Mouse (Mus musculus): ENCODE results near the gene Zfp385b. TPM values are rescaled to one million over a fixed set of nuclear protein-coding genes. Genes with fewer than 3 reads are reported as not detected.

The Zfp385b gene
- polyA plus RNA-seq, 1 experiment = 3.2 TPM

GRCm38 (mm10) chr2:77555980-77556379 lies 263.5 kb downstream of the Zfp385b start:
- Histone ChIP-seq H3K4me3 (replicated peaks; ENCODE audit: control insufficient read depth, low read depth, low read length) (no peak overlapping the region), H3K27ac (ENCODE audit: control insufficient read depth, insufficient read depth, low read depth, low read length, poor library complexity) (no peak overlapping the region), H3K4me1 (ENCODE audit: control insufficient read depth, insufficient read depth, low read length) (no peaks in the 10 kb centered on the region)
- WGBS = 81% methylated on average over 7 of the region's 7 CpGs
- no peak for TF ChIP-seq CTCF (IDR thresholded peaks at IDR 0.05; ENCODE audit: control insufficient read depth, insufficient read depth, low read length)
- no peak for TF ChIP-seq POLR2A (IDR thresholded peaks at IDR 0.05; ENCODE audit: borderline replicate concordance, control insufficient read depth, low read depth, low read length)

DNA sequence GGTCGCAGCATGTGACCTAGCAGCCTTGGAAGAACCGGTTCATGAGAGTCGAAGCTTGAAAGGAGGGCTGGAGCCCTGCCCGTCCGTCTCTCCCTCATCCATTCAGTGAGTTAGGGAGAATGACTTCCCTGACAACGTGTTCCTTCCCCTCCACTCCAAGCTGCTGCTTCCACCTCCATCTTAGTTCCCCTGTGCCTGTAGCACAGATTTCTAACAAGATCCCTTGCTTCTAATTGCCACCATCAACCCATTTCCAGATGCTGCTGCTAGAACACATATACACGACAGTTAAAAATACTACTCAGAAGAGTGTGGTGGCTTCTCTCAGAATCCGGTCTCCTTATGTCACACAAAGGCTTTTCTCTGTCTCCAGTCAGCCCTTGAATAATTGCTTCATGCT lies 266.8 kb downstream of the Zfp385b start:
- Histone ChIP-seq H3K4me1 (ENCODE audit: control insufficient read depth, insufficient read depth, low read length) (no peaks in the 10 kb centered on the region), H3K27ac (ENCODE audit: control insufficient read depth, insufficient read depth, low read depth, low read length, poor library complexity) (no peak overlapping the region), H3K4me3 (replicated peaks; ENCODE audit: control insufficient read depth, low read depth, low read length) (no peak overlapping the region)
- 70% methylated on average over 8 of the region's 8 CpGs for whole genome bisulfite sequencing
- TF ChIP-seq CTCF (IDR thresholded peaks at IDR 0.05; ENCODE audit: control insufficient read depth, insufficient read depth, low read length) (no peak), POLR2A (IDR thresholded peaks at IDR 0.05; ENCODE audit: borderline replicate concordance, control insufficient read depth, low read depth, low read length) (no peak)

- WGBS = 59% methylated on average over 1 of the region's 1 CpGs
- H3K4me3 ChIP-seq (replicated peaks; ENCODE audit: control insufficient read depth, low read depth, low read length) = no peak overlapping the region
- no peaks in the 10 kb centered on the region for H3K4me1 ChIP-seq (ENCODE audit: control insufficient read depth, insufficient read depth, low read length)
- TF ChIP-seq CTCF (IDR thresholded peaks at IDR 0.05; ENCODE audit: control insufficient read depth, insufficient read depth, low read length) (no peak), POLR2A (IDR thresholded peaks at IDR 0.05; ENCODE audit: borderline replicate concordance, control insufficient read depth, low read depth, low read length) (no peak)
- H3K27ac ChIP-seq (ENCODE audit: control insufficient read depth, insufficient read depth, low read depth, low read length, poor library complexity) = no peak overlapping the region
Observed at GRCm38 (mm10) chr2:77543388-77543787, 276.1 kb downstream of the Zfp385b start.

DNA sequence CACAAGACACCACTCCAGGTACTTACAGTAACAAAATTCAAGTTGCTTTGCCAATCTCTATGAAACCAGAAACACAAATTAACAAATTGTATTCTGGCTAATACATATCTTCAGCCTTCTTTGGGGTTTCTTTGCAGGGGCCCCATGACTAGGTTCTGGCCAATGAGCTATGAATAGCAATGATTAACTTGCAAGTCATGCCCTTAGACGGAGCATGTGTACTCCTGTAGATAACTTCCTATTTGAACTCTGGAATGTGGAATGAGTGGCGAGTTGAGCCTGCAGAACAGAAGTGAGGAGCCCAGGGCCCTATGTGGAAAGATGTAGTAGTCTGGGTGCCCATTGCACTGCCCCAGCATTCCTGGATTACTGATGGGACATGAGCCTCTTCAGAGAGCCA lies 276.8 kb downstream of the Zfp385b start:
- Histone ChIP-seq H3K4me3 (replicated peaks; ENCODE audit: control insufficient read depth, low read depth, low read length) (no peak overlapping the region), H3K4me1 (ENCODE audit: control insufficient read depth, insufficient read depth, low read length) (no peaks in the 10 kb centered on the region), H3K27ac (ENCODE audit: control insufficient read depth, insufficient read depth, low read depth, low read length, poor library complexity) (no peak overlapping the region)
- 22% methylated on average over 2 of the region's 2 CpGs for whole genome bisulfite sequencing
- TF ChIP-seq POLR2A (IDR thresholded peaks at IDR 0.05; ENCODE audit: borderline replicate concordance, control insufficient read depth, low read depth, low read length) (no peak), CTCF (IDR thresholded peaks at IDR 0.05; ENCODE audit: control insufficient read depth, insufficient read depth, low read length) (no peak)

DNA sequence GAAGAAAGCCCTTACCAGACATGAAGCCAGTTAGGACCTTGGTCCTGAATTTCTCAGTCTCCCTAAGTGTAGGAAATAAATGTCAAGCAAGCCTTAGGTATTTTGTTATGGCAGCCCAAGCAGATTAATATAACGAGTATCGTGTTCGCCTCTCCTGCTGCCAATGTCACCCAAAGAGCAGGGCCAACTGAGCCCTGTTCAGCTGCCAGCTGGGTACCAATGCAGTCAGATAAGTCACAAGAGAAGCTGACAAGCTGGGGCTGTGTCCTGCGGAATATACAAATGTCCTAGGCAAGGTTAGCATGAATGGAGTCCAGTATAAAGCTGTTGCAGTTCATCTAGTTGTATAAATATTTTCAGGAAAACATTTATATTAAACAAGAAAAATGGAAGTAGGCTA lies 277.8 kb downstream of the Zfp385b start:
- Histone ChIP-seq H3K4me3 (replicated peaks; ENCODE audit: control insufficient read depth, low read depth, low read length) (no peak overlapping the region), H3K4me1 (ENCODE audit: control insufficient read depth, insufficient read depth, low read length) (no peaks in the 10 kb centered on the region), H3K27ac (ENCODE audit: control insufficient read depth, insufficient read depth, low read depth, low read length, poor library complexity) (no peak overlapping the region)
- WGBS = 89% methylated on average over 4 of the region's 4 CpGs
- TF ChIP-seq POLR2A (IDR thresholded peaks at IDR 0.05; ENCODE audit: borderline replicate concordance, control insufficient read depth, low read depth, low read length) = no peak

GRCm38 (mm10) chr2:77540860-77541259 lies 278.6 kb downstream of the Zfp385b start:
- WGBS = 61% methylated on average over 3 of the region's 3 CpGs
- H3K4me3 ChIP-seq (replicated peaks; ENCODE audit: control insufficient read depth, low read depth, low read length) = no peak overlapping the region
- H3K27ac ChIP-seq (ENCODE audit: control insufficient read depth, insufficient read depth, low read depth, low read length, poor library complexity) = no peak overlapping the region
- H3K4me1 ChIP-seq (ENCODE audit: control insufficient read depth, insufficient read depth, low read length) = no peaks in the 10 kb centered on the region
- no peak for TF ChIP-seq POLR2A (IDR thresholded peaks at IDR 0.05; ENCODE audit: borderline replicate concordance, control insufficient read depth, low read depth, low read length)
- no peak for TF ChIP-seq CTCF (IDR thresholded peaks at IDR 0.05; ENCODE audit: control insufficient read depth, insufficient read depth, low read length)

- TF ChIP-seq CTCF (IDR thresholded peaks at IDR 0.05; ENCODE audit: control insufficient read depth, insufficient read depth, low read length) (no peak), POLR2A (IDR thresholded peaks at IDR 0.05; ENCODE audit: borderline replicate concordance, control insufficient read depth, low read depth, low read length) (no peak)
- Histone ChIP-seq H3K4me3 (replicated peaks; ENCODE audit: control insufficient read depth, low read depth, low read length) (no peak overlapping the region), H3K4me1 (ENCODE audit: control insufficient read depth, insufficient read depth, low read length) (no peaks in the 10 kb centered on the region), H3K27ac (ENCODE audit: control insufficient read depth, insufficient read depth, low read depth, low read length, poor library complexity) (no peak overlapping the region)
- WGBS = 67% methylated on average over 3 of the region's 3 CpGs
Observed at GRCm38 (mm10) chr2:77536556-77536955, 282.9 kb downstream of the Zfp385b start.

- WGBS = 83% methylated on average over 7 of the region's 7 CpGs
- H3K4me1 ChIP-seq (ENCODE audit: control insufficient read depth, insufficient read depth, low read length) = no peaks in the 10 kb centered on the region
- H3K4me3 ChIP-seq (replicated peaks; ENCODE audit: control insufficient read depth, low read depth, low read length) = no peak overlapping the region
- no peak for TF ChIP-seq POLR2A (IDR thresholded peaks at IDR 0.05; ENCODE audit: borderline replicate concordance, control insufficient read depth, low read depth, low read length)
- no peak for TF ChIP-seq CTCF (IDR thresholded peaks at IDR 0.05; ENCODE audit: control insufficient read depth, insufficient read depth, low read length)
- no peak overlapping the region for H3K27ac ChIP-seq (ENCODE audit: control insufficient read depth, insufficient read depth, low read depth, low read length, poor library complexity)
Observed at GRCm38 (mm10) chr2:77528079-77528752, 291.2 kb downstream of the Zfp385b start.

DNA sequence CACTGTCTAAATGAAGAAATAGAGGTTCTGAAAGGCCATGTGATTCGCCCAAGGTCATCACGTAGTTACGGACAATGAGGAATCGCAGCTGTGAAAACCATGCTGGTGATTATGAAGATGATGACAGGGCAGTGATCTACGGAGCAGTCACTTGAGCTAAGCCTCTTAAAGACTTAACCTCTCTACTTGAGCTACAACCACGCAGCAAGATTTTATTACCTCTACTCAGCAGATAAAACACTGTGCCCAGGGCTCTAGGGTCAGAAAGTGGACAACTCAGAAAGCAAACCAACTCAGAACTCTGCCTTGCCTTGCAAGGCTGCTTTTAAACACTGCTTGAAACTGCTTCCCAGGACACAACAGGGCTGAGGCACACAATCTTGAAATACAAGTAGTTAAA lies 291.8 kb downstream of the Zfp385b start:
- no peak for TF ChIP-seq CTCF (IDR thresholded peaks at IDR 0.05; ENCODE audit: control insufficient read depth, insufficient read depth, low read length)
- no peak for TF ChIP-seq POLR2A (IDR thresholded peaks at IDR 0.05; ENCODE audit: borderline replicate concordance, control insufficient read depth, low read depth, low read length)
- Histone ChIP-seq H3K27ac (ENCODE audit: control insufficient read depth, insufficient read depth, low read depth, low read length, poor library complexity) (no peak overlapping the region), H3K4me1 (ENCODE audit: control insufficient read depth, insufficient read depth, low read length) (no peaks in the 10 kb centered on the region), H3K4me3 (replicated peaks; ENCODE audit: control insufficient read depth, low read depth, low read length) (no peak overlapping the region)
- WGBS = 75% methylated on average over 6 of the region's 6 CpGs
